Mouse (Mus musculus) liver, postnatal 0 days (tissue): ENCODE data around the gene Ep400.

Experiments used
- CTCF ChIP-seq: sonication (generic); IDR thresholded peaks from 2 replicates; pipeline ENCODE4 v1.5.1; 2016; ENCODE audit warnings: antibody characterized with exemption, low read depth
- EP300 ChIP-seq: IDR thresholded peaks from 2 replicates; pipeline ENCODE4 v1.6.1; 2016; ENCODE audit warnings: antibody characterized with exemption, low read depth, mild to moderate bottlenecking

- TF ChIP-seq CTCF (no peak), EP300 (no peak)
Measured at GRCm38 (mm10) chr5:110804012-110804743, 33.7 kb upstream of the Ep400 start.
